Mouse (Mus musculus): ENCODE measurements around the gene Neurod1.

Neurod1 gene

GRCm38 (mm10) chr2:79443401-79443800 is 13.2 kb downstream of the Neurod1 start:
- no peak for DNase-seq (ENCODE audit: low spot score)

GRCm38 (mm10) chr2:79442906-79443305 is 13.6 kb downstream of the Neurod1 start:
- DNase-seq (ENCODE audit: low spot score): no peak

GRCm38 (mm10) chr2:79442227-79442626 is 14.3 kb downstream of the Neurod1 start:
- DNase-seq (ENCODE audit: low spot score): no peak

GRCm38 (mm10) chr2:79430061-79430460 is 26.5 kb downstream of the Neurod1 start:
- no peak for DNase-seq (ENCODE audit: low spot score)

- DNase-seq (ENCODE audit: low spot score): no peak
Measured at GRCm38 (mm10) chr2:79429650-79430049, 26.9 kb downstream of the Neurod1 start.

GRCm38 (mm10) chr2:79429108-79429507 is 27.4 kb downstream of the Neurod1 start:
- DNase-seq (ENCODE audit: low spot score): no peak

- no peak for DNase-seq (ENCODE audit: low spot score)
Measured at GRCm38 (mm10) chr2:79428569-79429104, 27.9 kb downstream of the Neurod1 start.

- no peak for DNase-seq (ENCODE audit: low spot score)
Measured at GRCm38 (mm10) chr2:79428022-79428421, 28.5 kb downstream of the Neurod1 start.

- DNase-seq (ENCODE audit: low spot score): no peak
Measured at GRCm38 (mm10) chr2:79421696-79422095, 34.9 kb downstream of the Neurod1 start.

- no peak for DNase-seq (ENCODE audit: low spot score)
Measured at GRCm38 (mm10) chr2:79414505-79414904, 42.0 kb downstream of the Neurod1 start.

GRCm38 (mm10) chr2:79410903-79411255 is 45.7 kb downstream of the Neurod1 start:
- no peak for DNase-seq (ENCODE audit: low spot score)

- no peak for DNase-seq (ENCODE audit: low spot score)
Measured at GRCm38 (mm10) chr2:79410247-79410902, 46.2 kb downstream of the Neurod1 start.

GRCm38 (mm10) chr2:79405661-79406405 is 50.7 kb downstream of the Neurod1 start:
- no peak for DNase-seq (ENCODE audit: low spot score)
